Mouse (Mus musculus) brain, embryonic 18.5 days (tissue): ENCODE measurements around the gene Mok.

ENCODE experiments used
- DNase-seq: peaks from one replicate; pipeline ENCODE4 v3.0.0-alpha.2; 2012; ENCODE audit warnings: low read depth, low spot score

The Mok gene

GRCm38 (mm10) chr12:110850010-110850928 lies 9.5 kb upstream of the Mok start, which contains the start of gene Zfp839:
Zfp839 (plus strand) TSS chr12:110850253.
- no peak for DNase-seq

GRCm38 (mm10) chr12:110846191-110846765 lies 5.5 kb upstream of the Mok start:
- no peak for DNase-seq

GRCm38 (mm10) chr12:110845131-110845880 lies 4.6 kb upstream of the Mok start:
- DNase-seq = no peak

DNA sequence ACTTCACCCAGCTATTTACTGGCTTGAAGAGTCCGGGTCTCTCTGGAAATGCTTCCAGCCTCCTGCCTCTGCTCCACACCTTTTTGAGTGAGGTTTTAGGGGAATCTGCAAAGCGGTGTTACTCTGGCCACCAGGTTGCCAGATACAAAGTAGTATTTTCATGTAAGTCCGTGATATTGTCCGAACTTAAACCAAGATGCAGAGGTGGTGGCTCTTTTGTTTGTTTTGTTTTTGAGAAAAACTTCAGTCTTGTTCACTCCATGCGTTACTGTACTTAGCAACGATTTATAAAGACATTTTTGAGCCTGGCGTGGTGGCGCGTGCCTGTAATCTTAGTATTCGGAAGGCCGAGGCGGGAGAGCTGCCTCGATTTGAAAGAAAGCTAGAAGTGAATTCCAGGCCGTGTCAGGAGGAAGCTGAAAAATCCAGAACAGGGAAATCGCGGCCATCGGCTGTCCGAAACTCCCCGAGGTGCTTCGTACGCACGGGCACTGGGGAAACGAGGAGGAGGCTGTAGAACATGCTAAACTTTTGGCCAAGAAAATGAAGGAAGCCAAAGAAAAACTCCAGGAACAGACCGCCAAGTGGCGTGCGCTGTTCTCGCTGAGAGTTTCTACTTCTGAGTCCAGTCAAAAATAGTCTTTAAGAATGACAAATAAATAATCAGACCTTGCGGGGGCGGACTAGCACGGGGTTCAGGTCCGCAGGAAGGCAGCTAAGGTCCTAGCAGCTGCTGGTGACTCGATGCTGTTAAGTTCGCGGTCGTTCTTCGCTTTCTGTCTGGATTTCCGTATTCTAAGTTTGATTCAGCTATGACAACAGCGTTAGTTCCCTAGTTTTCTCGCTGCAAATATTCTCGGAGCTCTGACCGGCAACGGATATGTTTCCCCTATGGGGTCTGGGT lies 3.7 kb upstream of the Mok start:
- DNase-seq = no peak

GRCm38 (mm10) chr12:110843194-110844048 lies 2.7 kb upstream of the Mok start:
- no peak for DNase-seq

- DNase-seq = no peak
These were observed 1.2 kb upstream of the Mok start for GRCm38 (mm10) chr12:110841731-110842493.

GRCm38 (mm10) chr12:110837850-110838249 lies 2.9 kb downstream of the Mok start:
- no peak for DNase-seq

GRCm38 (mm10) chr12:110837192-110837841 lies 3.4 kb downstream of the Mok start:
- no peak for DNase-seq

GRCm38 (mm10) chr12:110836729-110837128 lies 4.0 kb downstream of the Mok start:
- DNase-seq = no peak

DNA sequence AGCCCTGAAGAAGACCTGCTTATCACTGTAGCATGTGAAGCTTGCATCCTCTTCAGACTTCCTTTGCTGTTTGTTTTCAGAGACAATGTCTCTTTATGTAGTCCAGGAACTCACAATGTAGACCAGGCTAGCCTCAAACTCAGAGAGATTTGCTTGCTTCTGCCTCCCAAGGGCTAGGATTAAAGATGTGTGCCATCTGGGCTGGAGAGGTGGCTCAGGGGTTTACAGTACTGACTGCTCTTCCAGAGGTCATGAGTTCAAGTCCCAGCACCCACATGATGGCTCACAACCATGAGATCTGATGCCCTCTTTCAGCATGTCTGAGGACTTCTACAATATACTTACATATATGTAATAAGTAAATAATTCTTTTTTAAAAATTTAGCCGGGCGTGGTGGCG lies 5.6 kb downstream of the Mok start:
- no peak for DNase-seq

DNA sequence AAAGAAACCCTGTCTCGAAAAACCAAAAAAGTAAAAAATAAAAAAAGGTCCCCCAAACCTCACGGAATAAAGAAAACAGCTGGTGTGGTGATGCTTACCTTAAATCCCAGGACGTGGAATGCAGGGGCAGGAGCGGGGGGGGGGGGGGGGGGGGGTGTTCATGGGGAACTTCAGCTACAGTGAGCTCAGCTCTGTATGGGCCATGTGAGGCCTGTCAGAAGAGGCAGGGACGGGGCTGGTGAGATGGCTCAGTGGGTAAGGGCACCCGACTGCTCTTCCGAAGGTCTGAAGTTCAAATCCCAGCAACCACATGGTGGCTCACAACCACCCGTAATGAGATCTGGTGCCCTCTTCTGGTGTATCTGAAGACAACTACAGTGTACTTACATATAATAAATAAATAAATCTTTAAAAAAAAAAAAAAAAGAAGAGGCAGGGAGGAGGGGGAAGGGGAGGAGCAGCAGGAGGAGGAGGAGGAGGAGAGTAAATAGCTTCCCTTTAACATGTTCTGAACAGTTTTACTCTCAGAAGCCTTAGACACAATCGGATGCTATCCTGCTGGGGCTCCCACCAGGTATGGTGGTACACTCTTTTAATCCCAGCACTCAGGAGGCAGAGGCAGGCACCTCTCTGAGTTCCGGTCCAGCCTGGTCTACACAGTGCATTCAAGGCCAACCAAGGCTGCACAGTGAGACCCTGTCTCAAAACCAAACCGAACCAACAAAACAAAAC lies 10.3 kb downstream of the Mok start:
- no peak for DNase-seq

- DNase-seq = no peak
These were observed 11.8 kb downstream of the Mok start for GRCm38 (mm10) chr12:110828908-110829307.

DNA sequence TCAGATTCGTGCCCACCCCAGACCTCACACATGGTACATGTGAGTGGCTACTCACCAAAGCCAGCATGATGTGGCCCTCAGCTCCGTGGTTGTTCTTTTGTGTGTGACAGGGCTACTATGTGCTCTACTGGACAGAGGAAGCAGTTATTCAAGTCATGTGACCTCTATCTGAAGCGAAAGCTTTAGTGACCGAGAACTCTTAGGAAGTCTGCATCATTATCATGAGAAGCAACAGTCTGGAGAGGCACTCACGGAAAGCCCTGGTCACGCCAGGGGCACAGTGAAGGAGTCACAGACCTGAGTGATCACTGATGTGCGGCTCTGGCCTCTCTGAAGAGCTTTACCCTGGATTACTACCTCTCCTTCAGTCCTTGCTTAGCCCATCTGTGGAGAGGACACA lies 18.4 kb downstream of the Mok start:
- no peak for DNase-seq

- DNase-seq = no peak
These were observed 19.0 kb downstream of the Mok start for GRCm38 (mm10) chr12:110821787-110822186.

GRCm38 (mm10) chr12:110819367-110819766 lies 21.4 kb downstream of the Mok start:
- no peak for DNase-seq

DNA sequence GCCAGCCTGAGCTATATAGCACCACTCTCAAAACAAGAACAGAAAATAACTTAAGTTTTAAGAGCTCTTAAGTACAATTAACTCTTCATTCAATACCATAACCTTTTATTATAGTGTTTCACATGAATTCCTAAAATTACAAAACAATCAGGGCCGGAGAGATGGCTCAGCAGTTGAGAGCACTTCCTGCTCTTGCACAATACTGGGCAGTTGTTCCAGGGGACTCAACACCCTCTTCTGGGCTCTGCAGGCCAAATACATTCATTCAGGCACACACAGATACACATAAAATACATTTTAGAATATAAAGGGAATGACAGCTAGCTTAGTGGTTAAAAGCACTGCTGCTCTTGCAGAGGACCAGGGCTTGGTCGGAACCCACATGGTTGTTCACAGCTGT lies 23.9 kb downstream of the Mok start:
- DNase-seq = no peak

- DNase-seq = no peak
These were observed 25.8 kb downstream of the Mok start for GRCm38 (mm10) chr12:110814924-110815323.

DNA sequence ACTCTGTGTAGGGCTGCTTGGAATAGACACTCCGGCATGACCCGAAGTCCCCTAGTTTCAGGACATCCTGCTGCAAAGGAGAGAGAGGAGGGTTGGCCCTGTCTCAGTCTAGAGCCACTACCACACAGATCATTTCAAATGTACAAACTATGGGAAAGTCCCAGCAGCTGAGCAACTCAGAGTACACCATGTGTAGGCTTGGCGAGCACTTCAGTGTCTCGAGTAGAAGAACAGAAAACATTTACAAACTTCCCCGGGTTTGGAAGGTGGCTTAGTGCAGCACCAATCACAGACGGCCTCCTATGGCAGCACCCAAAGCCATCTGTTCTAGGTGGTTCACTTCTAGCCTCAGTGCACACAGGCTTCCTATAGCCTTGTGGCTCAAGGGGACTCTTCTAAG lies 27.1 kb downstream of the Mok start:
- DNase-seq = no peak
